Mouse (Mus musculus): ENCODE measurements around the gene Arhgap45. TPM values are rescaled to one million over a fixed set of nuclear protein-coding genes. Genes with fewer than 3 reads are reported as not detected.

The Arhgap45 gene
- polyA plus RNA-seq, 1 experiment from 2014 or later, result 11.3 TPM

- peaks cover 63% of the 10 kb centered on the region for H3K4me1 ChIP-seq
- peaks cover 53% of the 10 kb centered on the region for H3K36me3 ChIP-seq (replicated peaks)
- WGBS, result 86% methylated on average over 5 of the region's 5 CpGs
- peak overlapping the region; percentile 94 for H3K4me3 ChIP-seq
- no peak overlapping the region for H3K27ac ChIP-seq (replicated peaks)
- H3K27me3 ChIP-seq (replicated peaks; ENCODE audit: low read depth, poor library complexity, severe bottlenecking), result no peaks in the 10 kb centered on the region
- no peaks in the 10 kb centered on the region for H3K9me3 ChIP-seq
- no peak for DNase-seq (ENCODE audit: low spot score)
Measured at GRCm38 (mm10) chr10:80055364-80055763, 38.9 kb downstream of the Arhgap45 start.

- H3K27ac ChIP-seq (replicated peaks), result no peak overlapping the region
- peaks cover 59% of the 10 kb centered on the region for H3K36me3 ChIP-seq (replicated peaks)
- no peaks in the 10 kb centered on the region for H3K27me3 ChIP-seq (replicated peaks; ENCODE audit: low read depth, poor library complexity, severe bottlenecking)
- 83% methylated on average over 10 of the region's 10 CpGs for WGBS
- no peak for DNase-seq (ENCODE audit: low spot score)
- H3K4me3 ChIP-seq, result peak overlapping the region; percentile 94
- no peaks in the 10 kb centered on the region for H3K9me3 ChIP-seq
- H3K4me1 ChIP-seq, result peaks cover 57% of the 10 kb centered on the region
Measured at GRCm38 (mm10) chr10:80055891-80056290, 39.4 kb downstream of the Arhgap45 start.

DNA sequence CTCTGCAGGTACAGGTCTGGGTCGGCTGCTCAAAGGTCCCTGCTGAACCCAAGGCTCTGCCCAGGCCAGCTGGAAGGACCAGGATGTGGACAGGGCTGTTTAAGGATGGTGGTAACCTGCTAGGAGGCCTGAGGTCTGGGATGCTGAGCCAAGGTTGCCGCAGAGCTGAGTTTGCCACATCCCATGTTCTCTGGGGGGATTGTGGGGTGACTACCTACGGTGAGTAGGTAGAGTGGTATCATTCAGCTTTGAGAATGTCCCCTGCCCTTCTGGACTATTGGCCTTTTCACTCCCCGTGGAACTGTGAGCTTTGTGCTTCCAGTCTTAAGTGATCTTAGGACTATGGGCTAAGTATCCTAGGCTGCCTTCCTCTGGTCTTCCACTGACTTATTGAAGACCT, 40.1 kb downstream of the Arhgap45 start:
- Histone ChIP-seq H3K27ac (replicated peaks) (no peak overlapping the region), H3K4me1 (peaks cover 51% of the 10 kb centered on the region), H3K4me3 (peak overlapping the region; percentile 28; the same call in 1 of the 2 replicates), H3K9me3 (no peaks in the 10 kb centered on the region), H3K27me3 (replicated peaks; ENCODE audit: low read depth, poor library complexity, severe bottlenecking) (no peaks in the 10 kb centered on the region), H3K36me3 (replicated peaks) (peaks cover 65% of the 10 kb centered on the region)
- DNase-seq (ENCODE audit: low spot score), result no peak
- 93% methylated on average over 4 of the region's 4 CpGs for WGBS

DNA sequence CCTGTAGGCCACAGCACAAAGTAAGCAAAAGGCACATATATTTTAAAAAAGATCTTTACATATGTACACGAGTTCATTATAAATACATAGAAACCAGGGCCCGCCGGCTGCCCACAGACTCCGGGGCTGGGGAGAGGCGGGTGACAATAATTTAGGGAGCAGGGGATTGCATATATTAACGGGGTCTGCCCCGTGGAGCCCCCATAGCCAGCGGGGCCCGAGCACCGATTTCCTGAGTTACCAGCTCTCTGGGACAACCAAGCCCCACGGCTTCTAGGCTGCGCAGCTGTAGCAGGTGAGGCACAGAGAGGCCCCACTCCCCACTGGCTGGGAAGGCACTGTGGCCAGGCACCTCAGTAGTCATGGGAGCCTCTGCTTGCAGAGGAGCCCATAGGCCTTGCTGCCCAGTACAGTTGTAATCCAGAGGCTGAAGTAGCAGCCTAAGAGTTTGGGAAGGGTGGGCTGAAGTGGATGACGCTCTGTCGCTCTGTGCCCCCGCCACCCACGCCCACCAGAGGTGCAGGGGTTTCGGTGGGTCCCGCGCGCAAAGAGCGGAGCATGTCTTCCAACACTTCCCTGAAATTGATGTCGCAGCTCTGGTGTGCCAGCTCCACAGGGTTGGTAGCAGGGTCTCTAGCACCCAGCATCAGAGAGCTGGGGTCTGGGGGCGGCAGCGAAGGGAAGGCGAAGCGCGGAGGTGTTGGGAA, 40.7 kb downstream of the Arhgap45 start:
- no peak overlapping the region for H3K27ac ChIP-seq (replicated peaks)
- no peak for DNase-seq (ENCODE audit: low spot score)
- H3K4me1 ChIP-seq, result peaks cover 45% of the 10 kb centered on the region
- no peak overlapping the region for H3K4me3 ChIP-seq
- H3K27me3 ChIP-seq (replicated peaks; ENCODE audit: low read depth, poor library complexity, severe bottlenecking), result no peaks in the 10 kb centered on the region
- H3K36me3 ChIP-seq (replicated peaks), result peaks cover 71% of the 10 kb centered on the region
- 93% methylated on average over 27 of the region's 27 CpGs for WGBS
- no peaks in the 10 kb centered on the region for H3K9me3 ChIP-seq

- no peak overlapping the region for H3K27ac ChIP-seq (replicated peaks)
- H3K9me3 ChIP-seq, result no peaks in the 10 kb centered on the region
- peaks cover 78% of the 10 kb centered on the region for H3K36me3 ChIP-seq (replicated peaks)
- WGBS, result 78% methylated on average over 30 of the region's 30 CpGs
- no peak for DNase-seq (ENCODE audit: low spot score)
- H3K4me3 ChIP-seq, result no peak overlapping the region; the same call in 1 of the 2 replicates
- no peaks in the 10 kb centered on the region for H3K27me3 ChIP-seq (replicated peaks; ENCODE audit: low read depth, poor library complexity, severe bottlenecking)
- H3K4me1 ChIP-seq, result peaks cover 38% of the 10 kb centered on the region
Measured at GRCm38 (mm10) chr10:80057683-80058326, 41.4 kb downstream of the Arhgap45 start.

GRCm38 (mm10) chr10:80063104-80063503, 46.7 kb downstream of the Arhgap45 start:
- Histone ChIP-seq H3K4me3 (no peak overlapping the region; the same call in 1 of the 2 replicates), H3K27me3 (replicated peaks; ENCODE audit: low read depth, poor library complexity, severe bottlenecking) (no peaks in the 10 kb centered on the region), H3K4me1 (0 out of 2 replicates have a peak, but pooled peaks cover 7% of the 10 kb centered on the region), H3K36me3 (replicated peaks) (peaks cover 92% of the 10 kb centered on the region), H3K9me3 (no peaks in the 10 kb centered on the region), H3K27ac (replicated peaks) (peak overlapping the region; percentile 32; the same call in 1 of the 2 replicates)
- WGBS, result 90% methylated on average over 5 of the region's 5 CpGs
- DNase-seq (ENCODE audit: low spot score), result no peak

DNA sequence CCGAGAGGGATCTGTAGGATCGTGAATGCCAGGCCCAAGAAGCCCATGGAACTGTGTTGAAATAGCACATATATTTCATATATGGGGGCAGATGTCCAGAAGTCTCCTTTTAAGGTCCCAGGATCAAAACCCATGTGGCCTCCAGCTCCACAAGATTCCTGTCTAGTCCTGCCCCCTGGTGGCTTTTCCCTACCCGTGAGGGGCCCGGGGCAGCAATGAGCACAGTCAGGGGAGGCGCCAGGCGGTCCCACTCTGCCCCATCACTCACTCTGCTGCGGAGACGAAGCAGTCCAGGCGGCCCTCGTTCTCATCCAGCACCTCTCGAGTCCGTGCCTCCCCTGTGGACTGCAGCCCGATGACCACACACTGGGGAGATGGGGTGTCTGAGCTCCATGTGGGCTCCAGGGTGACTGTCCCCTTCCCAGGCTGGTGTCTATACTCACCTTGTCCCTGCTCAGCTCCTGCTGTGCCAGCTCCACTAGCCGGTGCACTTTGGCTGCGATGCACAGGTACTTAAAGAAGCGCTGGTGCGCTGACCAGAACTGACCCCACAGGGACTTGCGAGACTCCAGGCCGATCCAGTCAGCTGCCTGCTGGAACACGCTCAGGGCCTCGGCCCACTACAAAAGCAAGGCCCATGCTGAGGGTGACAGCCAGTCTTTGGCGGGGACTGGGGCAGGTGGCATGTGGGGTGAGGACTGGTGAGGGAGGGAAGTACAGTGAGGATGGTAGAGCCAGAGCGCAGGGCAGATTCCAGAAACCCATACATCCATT, 47.6 kb downstream of the Arhgap45 start:
- no peak overlapping the region for H3K4me3 ChIP-seq
- 76% methylated on average over 23 of the region's 23 CpGs for WGBS
- H3K4me1 ChIP-seq, result 0 out of 2 replicates have a peak, but pooled peaks cover 4% of the 10 kb centered on the region
- no peak for DNase-seq (ENCODE audit: low spot score)
- peaks cover 87% of the 10 kb centered on the region for H3K36me3 ChIP-seq (replicated peaks)
- H3K9me3 ChIP-seq, result no peaks in the 10 kb centered on the region
- no peak overlapping the region for H3K27ac ChIP-seq (replicated peaks)
- no peaks in the 10 kb centered on the region for H3K27me3 ChIP-seq (replicated peaks; ENCODE audit: low read depth, poor library complexity, severe bottlenecking)

GRCm38 (mm10) chr10:80069251-80069650, 52.8 kb downstream of the Arhgap45 start:
- Histone ChIP-seq H3K27me3 (replicated peaks; ENCODE audit: low read depth, poor library complexity, severe bottlenecking) (no peaks in the 10 kb centered on the region), H3K27ac (replicated peaks) (no peak overlapping the region), H3K4me3 (no peak overlapping the region), H3K36me3 (replicated peaks) (peaks cover 46% of the 10 kb centered on the region), H3K4me1 (peaks cover 27% of the 10 kb centered on the region), H3K9me3 (no peaks in the 10 kb centered on the region)
- no peak for DNase-seq (ENCODE audit: low spot score)
- WGBS, result 91% methylated on average over 6 of the region's 7 CpGs

GRCm38 (mm10) chr10:80069948-80070450, 53.5 kb downstream of the Arhgap45 start:
- Histone ChIP-seq H3K4me3 (0 out of 2 replicates have a peak overlapping the region, but pooled peaks have one; percentile 12), H3K27ac (replicated peaks) (peak overlapping the region; percentile 27; the same call in 1 of the 2 replicates), H3K4me1 (peaks cover 33% of the 10 kb centered on the region), H3K36me3 (replicated peaks) (peaks cover 39% of the 10 kb centered on the region), H3K27me3 (replicated peaks; ENCODE audit: low read depth, poor library complexity, severe bottlenecking) (no peaks in the 10 kb centered on the region), H3K9me3 (no peaks in the 10 kb centered on the region)
- 89% methylated on average over 4 of the region's 4 CpGs for whole genome bisulfite sequencing
- DNase-seq (ENCODE audit: low spot score), result no peak

GRCm38 (mm10) chr10:80070837-80071515, 54.5 kb downstream of the Arhgap45 start:
- peak; percentile 59 for DNase-seq (ENCODE audit: low spot score)
- WGBS, result 63% methylated on average over 9 of the region's 9 CpGs
- H3K4me3 ChIP-seq, result peak overlapping the region; percentile 12; the same call in 1 of the 2 replicates

DNA sequence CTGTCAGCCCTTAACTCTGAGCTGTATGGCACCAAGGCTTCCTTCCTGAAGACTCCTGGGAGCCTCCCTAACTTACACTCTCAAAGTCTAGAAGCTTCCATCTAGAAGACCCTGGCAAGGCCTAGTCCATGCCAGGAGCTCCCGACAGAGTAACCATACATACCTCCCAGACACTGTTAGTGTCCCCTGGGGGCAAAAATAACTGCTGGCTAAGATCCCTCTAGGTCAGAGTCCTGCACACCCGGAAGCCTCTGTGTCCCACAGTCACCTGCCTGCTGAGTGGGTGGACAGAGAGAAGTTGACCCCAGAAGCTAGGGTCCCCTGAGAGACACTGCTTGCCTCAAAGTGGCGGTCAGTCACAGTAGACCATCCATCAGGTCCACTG, 55.1 kb downstream of the Arhgap45 start:
- peak overlapping the region; percentile 69 for H3K27ac ChIP-seq (replicated peaks)
- peaks cover 30% of the 10 kb centered on the region for H3K36me3 ChIP-seq (replicated peaks)
- no peaks in the 10 kb centered on the region for H3K9me3 ChIP-seq
- H3K4me3 ChIP-seq, result 0 out of 2 replicates have a peak overlapping the region, but pooled peaks have one; percentile 4
- peaks cover 45% of the 10 kb centered on the region for H3K4me1 ChIP-seq
- H3K27me3 ChIP-seq (replicated peaks; ENCODE audit: low read depth, poor library complexity, severe bottlenecking), result no peaks in the 10 kb centered on the region
- DNase-seq (ENCODE audit: low spot score), result no peak
- WGBS, result 78% methylated on average over 3 of the region's 3 CpGs

More at GRCm38 (mm10) chr10:80070837-80071515, 54.5 kb downstream of the Arhgap45 start:
- H3K9me3 ChIP-seq, result no peaks in the 10 kb centered on the region
- H3K27me3 ChIP-seq (replicated peaks; ENCODE audit: low read depth, poor library complexity, severe bottlenecking), result no peaks in the 10 kb centered on the region
- peaks cover 33% of the 10 kb centered on the region for H3K36me3 ChIP-seq (replicated peaks)
- peak overlapping the region; percentile 69 for H3K27ac ChIP-seq (replicated peaks)
- peaks cover 42% of the 10 kb centered on the region for H3K4me1 ChIP-seq

All from embryonic facial prominence, embryonic 10.5 days (tissue).